Mouse (Mus musculus) megakaryocyte, embryonic 14.5 days (primary cell): ENCODE measurements around the gene Cytip.

Experiments
- FLI1 ChIP-seq: IDR thresholded peaks from 2 replicates; pipeline ENCODE4 v1.6.1; 2012; ENCODE audit warnings: low read length, inconsistent platforms, mixed read lengths
- GATA1 ChIP-seq: IDR thresholded peaks from 3 replicates; pipeline ENCODE4 v1.6.1; 2012; ENCODE audit warnings: mixed read lengths, low read length, inconsistent platforms, borderline replicate concordance

DNA sequence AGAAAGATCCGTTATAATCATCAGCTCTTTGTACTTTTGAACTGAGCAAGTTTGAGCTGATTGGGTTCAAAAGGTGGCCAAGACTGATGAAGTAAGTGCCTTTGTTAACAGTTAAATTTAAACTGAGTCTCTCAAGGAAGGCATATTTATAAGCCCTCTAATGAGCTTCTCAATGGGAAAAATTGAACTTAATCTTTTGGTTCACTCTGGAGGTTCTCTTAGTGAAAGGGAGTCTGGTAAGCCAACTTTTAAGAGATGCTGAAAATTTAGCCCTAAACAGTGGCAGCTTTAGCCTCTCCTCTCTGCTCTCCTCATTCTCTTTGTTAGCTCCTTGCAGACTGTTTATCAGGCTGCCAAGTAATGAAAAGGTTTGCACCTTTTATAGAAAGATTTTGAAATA is 100.5 kb downstream of the Cytip start:
- TF ChIP-seq GATA1 (no peak), FLI1 (no peak)
